Mouse (Mus musculus) kidney, postnatal 10 days (tissue): ENCODE data around the gene Armc12.
A peak's percentile ranks its signal among the peaks of the same experiment; 100 is the strongest.
"Not testable (repeated sequence)": the region's sequence is repeated elsewhere in the genome, so short reads cannot be mapped to it uniquely, and the experiment has no call there.

ENCODE experiments used
- DNase-seq: peaks from one replicate; pipeline ENCODE4 v3.0.0; 2021; ENCODE audit warnings: mixed read lengths

The Armc12 gene

GRCm38 (mm10) chr17:28533327-28533726, 2.7 kb downstream of the Armc12 start:
- DNase-seq: no peak

- no peak for DNase-seq
These were observed 7.3 kb downstream of the Armc12 start for GRCm38 (mm10) chr17:28537881-28538280.

- peak; percentile 35 for DNase-seq
These were observed 16.3 kb downstream of the Armc12 start for GRCm38 (mm10) chr17:28546925-28547324.

- DNase-seq: no peak
These were observed 17.9 kb downstream of the Armc12 start for GRCm38 (mm10) chr17:28548550-28548949.

- no peak for DNase-seq
These were observed 18.5 kb downstream of the Armc12 start, which contains the start of gene Clpsl2 for GRCm38 (mm10) chr17:28549111-28549510. Gene Clpsl2 (plus strand): TSS chr17:28549411.

- DNase-seq: peak; percentile 75
These were observed 22.6 kb downstream of the Armc12 start for GRCm38 (mm10) chr17:28553040-28553793.

- not testable (repeated sequence) for DNase-seq
These were observed 23.4 kb downstream of the Armc12 start for GRCm38 (mm10) chr17:28554021-28554420.

- DNase-seq: no peak
These were observed 26.2 kb downstream of the Armc12 start for GRCm38 (mm10) chr17:28556635-28557396.

GRCm38 (mm10) chr17:28557772-28558171, 27.2 kb downstream of the Armc12 start:
- DNase-seq: no peak

- DNase-seq: no peak
These were observed 30.0 kb downstream of the Armc12 start, which contains the start of gene Clps for GRCm38 (mm10) chr17:28560598-28560997. Gene Clps (minus strand): TSS chr17:28560766.

GRCm38 (mm10) chr17:28561613-28562012, 31.0 kb downstream of the Armc12 start:
- no peak for DNase-seq

GRCm38 (mm10) chr17:28565181-28565580, 34.6 kb downstream of the Armc12 start:
- no peak for DNase-seq

- no peak for DNase-seq
These were observed 36.9 kb downstream of the Armc12 start for GRCm38 (mm10) chr17:28567541-28567940.

- DNase-seq: no peak
These were observed 41.3 kb downstream of the Armc12 start for GRCm38 (mm10) chr17:28571868-28572267.

- no peak for DNase-seq
These were observed 41.9 kb downstream of the Armc12 start for GRCm38 (mm10) chr17:28572521-28572920.

GRCm38 (mm10) chr17:28572941-28573340, 42.3 kb downstream of the Armc12 start:
- DNase-seq: no peak

GRCm38 (mm10) chr17:28575244-28576125, 44.9 kb downstream of the Armc12 start, which contains the start of gene Lhfpl5:
Gene Lhfpl5 (plus strand): TSS chr17:28575641.
- DNase-seq: peak; percentile 77

- peak; percentile 90 for DNase-seq
These were observed 49.8 kb downstream of the Armc12 start for GRCm38 (mm10) chr17:28580396-28580795.

- DNase-seq: no peak
These were observed 50.5 kb downstream of the Armc12 start for GRCm38 (mm10) chr17:28581056-28581455.

- peak; percentile 39 for DNase-seq
These were observed 55.9 kb downstream of the Armc12 start for GRCm38 (mm10) chr17:28586509-28586908.

GRCm38 (mm10) chr17:28588591-28588990, 58.0 kb downstream of the Armc12 start:
- no peak for DNase-seq
